Mouse (Mus musculus) lung, postnatal 0 days (tissue): ENCODE results near the gene Fxr2.

Experiments
- CTCF ChIP-seq: IDR thresholded peaks from 2 replicates; pipeline ENCODE4 v1.5.1; 2016; ENCODE audit warnings: antibody characterized with exemption, mild to moderate bottlenecking
- EP300 ChIP-seq: IDR thresholded peaks from 2 replicates; pipeline ENCODE4 v1.6.1; 2016; ENCODE audit warnings: antibody characterized with exemption, mild to moderate bottlenecking, control low read depth

DNA sequence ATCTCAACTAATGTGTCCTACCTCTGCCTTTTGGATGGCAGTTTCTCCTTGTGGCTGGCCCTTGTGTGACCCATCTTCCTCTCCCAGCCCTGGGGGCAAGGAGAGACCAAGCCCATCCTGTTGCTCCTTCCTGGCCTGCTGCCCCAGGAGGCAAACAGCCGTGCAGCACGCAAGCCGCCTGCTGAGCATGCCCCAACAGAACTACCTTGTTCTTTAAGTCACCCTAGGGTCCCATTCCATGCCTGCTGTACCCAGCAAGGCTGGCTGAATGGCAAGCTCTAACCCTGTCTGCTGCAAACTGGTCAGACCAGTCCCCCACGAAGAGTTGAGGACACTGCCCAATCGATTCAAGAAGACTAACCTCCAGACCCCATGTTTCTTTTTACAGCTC is 23.3 kb downstream of the Fxr2 start:
- 0 out of 2 replicates have a peak, but pooled peaks have one; percentile 7 for TF ChIP-seq CTCF
- TF ChIP-seq EP300: no peak
